Mouse (Mus musculus): ENCODE results near the gene Mdm2.

DNA sequence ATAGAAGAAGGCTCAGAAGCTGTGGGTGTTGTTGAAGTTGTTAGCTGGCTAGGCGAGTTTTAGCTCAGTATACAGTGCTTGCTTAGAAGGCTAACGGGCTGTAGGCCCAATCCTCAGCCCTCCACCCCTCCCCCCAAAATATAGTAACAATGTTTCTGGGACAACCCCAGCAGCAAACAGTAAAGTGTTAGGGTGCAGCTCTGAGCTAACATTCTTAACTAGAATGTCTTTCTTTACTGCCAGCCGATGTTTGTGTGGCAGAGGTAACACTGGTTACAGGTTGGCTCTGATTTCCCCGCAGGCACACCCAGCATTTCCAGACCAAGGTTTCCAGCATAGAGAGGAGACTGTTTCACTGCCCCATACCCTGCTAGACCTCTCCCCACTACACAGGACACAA, 33.4 kb upstream of the Mdm2 start:
- no peak for TF ChIP-seq CTCF (IDR thresholded peaks at IDR 0.05; ENCODE audit: extremely low read depth, insufficient read depth, low read length)
- TF ChIP-seq POLR2A (IDR thresholded peaks at IDR 0.05; ENCODE audit: extremely low read depth, insufficient read depth, low read length), result no peak
